Mouse (Mus musculus): ENCODE data around the gene Ripor2.

DNA sequence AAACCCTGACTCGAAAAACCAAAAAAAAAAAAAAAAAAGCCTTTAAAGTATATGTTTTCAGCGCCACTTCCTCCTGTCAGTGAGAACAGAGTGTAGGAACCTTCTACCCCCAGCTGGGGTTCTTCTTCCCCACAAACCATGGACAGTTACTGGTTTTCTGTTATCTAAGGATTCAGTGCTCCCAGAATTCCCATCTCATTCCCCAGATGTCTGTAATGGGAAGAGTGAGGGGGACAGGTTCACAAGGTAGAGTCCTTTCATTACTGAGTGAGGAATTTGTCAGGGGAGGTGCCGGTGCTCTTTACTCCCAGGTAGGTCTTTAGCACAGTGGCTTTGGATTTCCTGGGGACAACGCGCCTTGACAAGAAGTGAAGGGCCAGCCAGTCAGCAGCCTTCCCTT lies 20.6 kb upstream of the Ripor2 start:
- TF ChIP-seq POLR2A (IDR thresholded peaks at IDR 0.05; ENCODE audit: control insufficient read depth, extremely low read depth, insufficient read depth, low read length, poor library complexity), result no peak
- TF ChIP-seq CTCF (IDR thresholded peaks at IDR 0.05; ENCODE audit: borderline replicate concordance, control insufficient read depth, extremely low read depth, insufficient read depth, low read length, poor library complexity), result no peak
